Mouse (Mus musculus) heart, postnatal 10 days (tissue): ENCODE measurements around the gene Epop. TPM values are rescaled to one million over a fixed set of nuclear protein-coding genes. Genes with fewer than 3 reads are reported as not detected.
"Not testable (repeated sequence)": the region's sequence is repeated elsewhere in the genome, so short reads cannot be mapped to it uniquely, and the experiment has no call there.

Source experiments
- DNase-seq, 2 experiments: peaks; one replicate each; pipeline ENCODE4 v3.0.0; 2021
- intact Hi-C: fragments of 180-260 bp; cut with DNase I; formaldehyde crosslinking; loops from one replicate; pipeline ENCODE4 v1.15.1; 2025
- total RNA-seq, 2 experiments: library from RNA; stranded (reverse); gene quantifications; 2 replicates each; pipeline ENCODE4 v1.2.3; 2021

Epop gene
- total RNA-seq, 2 experiments from 2014 or later, result 0.57 to 1.0 TPM

DNA sequence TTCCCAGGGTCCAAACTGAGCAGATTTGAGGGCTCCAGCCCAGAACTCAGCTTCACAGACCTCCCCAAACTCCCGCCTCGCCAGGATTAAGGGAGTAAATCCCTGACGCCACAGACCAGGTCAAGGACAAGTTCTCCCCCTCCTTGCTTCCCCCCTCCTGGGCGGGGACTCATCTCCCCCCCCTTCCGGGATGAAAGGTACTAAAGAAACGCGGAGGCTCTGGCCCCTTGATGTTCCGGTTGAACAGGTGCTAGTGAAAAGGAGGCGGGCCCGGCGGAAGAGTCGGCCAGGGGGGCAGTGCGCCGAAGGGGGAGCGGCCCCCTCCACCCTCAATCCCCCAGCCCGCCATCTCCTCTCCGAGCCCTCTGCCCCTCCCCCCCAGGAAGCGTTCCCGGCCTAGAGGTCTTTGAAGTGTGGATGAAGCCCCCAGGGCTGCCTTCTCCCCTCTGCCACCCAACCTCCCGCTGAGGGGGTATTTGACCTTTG is 32.2 kb upstream of the Epop start:
- intact Hi-C loops, result loop anchor here (5.0 kb wide), 1 partner anchor 36 kb away; no protein-coding TSS in a partner anchor
- peak; percentile 66 to 71 for DNase-seq

DNA sequence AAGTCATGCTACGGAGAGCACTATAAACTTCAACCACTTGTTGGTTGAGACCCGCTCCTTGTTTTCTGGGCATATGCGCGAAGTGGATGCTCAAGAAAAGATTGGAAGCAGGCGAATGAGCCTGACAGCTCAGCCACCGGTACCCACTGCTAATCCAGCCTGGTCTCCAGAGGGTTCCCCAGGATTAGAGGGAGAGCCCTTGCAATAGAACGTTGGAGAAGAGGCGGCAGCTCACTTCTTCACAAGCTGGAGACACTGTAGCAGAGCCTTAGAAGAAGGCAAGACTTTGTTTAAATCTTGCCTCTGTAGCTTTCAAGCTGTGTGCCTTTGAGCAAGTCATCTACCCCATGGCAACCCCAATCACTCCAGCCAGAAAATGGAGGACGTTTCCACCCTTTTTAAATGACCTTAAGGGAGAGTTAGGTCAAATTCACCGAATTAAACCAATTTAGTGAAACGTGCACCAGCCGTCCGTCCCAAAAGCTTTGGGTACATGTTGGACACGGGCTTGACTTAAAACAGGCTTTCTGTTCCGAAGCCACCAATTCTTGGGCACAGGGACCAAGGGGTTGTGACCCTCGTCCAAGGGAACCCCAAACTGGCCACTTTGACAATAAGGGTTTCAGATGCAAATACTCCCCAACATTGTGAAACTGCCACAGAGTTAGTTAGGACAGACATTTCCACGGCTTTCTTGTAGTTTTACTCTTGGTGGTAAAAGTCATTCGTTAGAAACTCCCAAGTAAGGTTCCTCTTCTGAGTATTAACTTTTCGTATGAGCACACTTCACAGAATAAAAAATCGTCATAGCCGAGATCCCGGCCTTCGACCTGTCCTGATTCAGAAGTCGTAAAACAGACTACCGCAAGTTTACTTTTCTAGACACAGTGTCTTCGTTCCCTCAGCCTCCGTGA is 31.5 kb upstream of the Epop start:
- DNase-seq, result no peak
- intact Hi-C loops, result loop anchor here (5.0 kb wide), 1 partner anchor 36 kb away; no protein-coding TSS in a partner anchor

DNA sequence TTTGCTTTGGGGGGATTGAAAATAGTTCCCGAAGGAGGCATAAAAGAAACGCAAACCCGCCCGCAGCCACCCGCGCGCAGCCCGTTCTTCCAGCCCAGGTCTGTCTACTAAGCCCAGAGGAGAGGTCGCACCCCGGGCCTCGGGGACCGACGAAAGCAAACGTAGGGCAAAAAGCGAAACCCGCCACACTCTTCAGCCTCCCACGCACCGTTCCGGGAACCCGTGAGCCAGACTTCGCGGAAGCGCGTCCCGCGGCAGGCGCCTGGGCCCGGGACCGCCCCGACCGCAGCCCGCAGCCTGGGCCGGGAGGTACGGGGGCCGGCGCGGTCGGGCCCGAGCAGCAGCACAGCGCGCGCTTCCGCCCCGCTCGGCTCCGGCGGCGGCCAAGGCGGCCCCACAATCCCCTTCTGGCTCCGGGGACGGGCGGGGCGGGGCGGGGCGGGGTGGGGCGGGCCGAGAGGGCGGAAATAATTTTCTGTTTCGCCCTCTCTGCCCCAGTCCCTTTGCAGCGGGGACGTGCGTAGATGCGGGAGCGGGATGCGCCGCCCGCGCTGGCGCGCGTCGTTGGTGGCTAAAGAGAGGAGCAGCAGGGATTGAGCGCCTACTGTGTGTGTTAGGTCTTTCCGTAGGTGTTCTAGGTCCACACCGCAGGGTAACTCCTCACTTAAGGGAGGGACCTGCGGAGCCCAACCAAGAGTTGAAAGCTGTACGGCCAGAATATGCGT is 30.6 kb upstream of the Epop start:
- peak; percentile 78 to 86 for DNase-seq
- intact Hi-C loops, result loop anchor here (5.0 kb wide), 1 partner anchor 37 kb away; no protein-coding TSS in a partner anchor

DNA sequence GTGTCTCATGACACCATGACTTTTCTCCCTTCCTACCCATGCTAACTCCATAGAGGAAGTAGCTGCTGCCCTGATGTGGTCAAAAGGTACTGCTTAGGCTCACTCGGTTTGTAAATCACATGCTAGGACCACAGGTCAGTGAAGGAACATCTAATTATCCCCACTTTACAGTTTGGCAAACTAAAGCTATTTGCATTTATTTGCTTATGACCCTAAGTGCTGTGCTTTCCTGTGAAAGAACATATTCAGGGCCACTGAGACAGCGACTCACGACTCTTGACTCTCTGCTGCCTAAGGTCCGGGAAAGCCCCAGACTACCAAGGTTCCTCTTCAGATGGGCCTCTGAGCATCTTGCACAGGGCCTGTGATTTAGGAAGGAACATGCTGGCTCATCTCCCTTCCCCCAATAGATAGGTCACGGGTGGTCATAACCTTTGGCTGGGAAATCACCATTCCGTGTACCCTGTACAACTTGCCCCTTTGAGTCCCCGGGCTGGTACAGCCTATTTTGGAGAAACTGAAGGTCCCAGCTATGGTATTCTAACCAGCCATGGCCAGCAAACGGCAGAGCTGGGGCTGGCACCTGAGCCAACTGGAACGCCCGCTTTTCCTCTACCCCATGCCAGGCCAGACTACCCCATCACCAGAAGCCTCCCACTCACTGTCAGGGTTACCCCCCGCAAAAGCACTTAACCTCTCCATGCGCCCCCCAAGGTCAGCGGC is 29.9 kb upstream of the Epop start:
- intact Hi-C loops, result no loop called here

DNA sequence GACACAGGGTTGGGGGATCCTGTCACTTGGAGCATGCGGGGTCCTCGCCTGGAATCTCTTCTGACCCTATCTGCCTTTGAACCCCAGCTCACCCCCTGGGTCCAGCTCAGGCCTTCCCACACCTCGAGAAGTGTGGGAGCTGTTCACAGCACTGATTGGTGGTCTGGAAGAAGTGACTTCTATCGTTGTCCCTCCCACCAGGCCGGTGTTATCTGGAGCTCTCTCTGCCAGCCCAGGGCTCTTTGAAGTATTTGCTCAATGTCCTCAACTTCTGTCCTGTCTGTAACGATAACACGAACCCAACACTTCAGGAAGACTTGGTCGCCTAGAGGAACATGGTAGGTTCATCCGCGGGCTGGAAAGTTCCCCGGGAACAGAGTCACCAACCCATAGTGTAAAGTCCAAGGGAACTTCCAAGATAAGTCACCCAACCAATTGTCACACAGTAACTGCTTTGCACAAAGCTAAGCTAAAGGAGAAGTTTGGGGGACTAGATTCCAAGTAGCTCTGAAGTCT is 29.3 kb upstream of the Epop start:
- intact Hi-C loops, result no loop called here
- no peak for DNase-seq

More for the DNA sequence above, 29.9 kb upstream of the Epop start:
- peak; percentile 50 to 64 for DNase-seq

DNA sequence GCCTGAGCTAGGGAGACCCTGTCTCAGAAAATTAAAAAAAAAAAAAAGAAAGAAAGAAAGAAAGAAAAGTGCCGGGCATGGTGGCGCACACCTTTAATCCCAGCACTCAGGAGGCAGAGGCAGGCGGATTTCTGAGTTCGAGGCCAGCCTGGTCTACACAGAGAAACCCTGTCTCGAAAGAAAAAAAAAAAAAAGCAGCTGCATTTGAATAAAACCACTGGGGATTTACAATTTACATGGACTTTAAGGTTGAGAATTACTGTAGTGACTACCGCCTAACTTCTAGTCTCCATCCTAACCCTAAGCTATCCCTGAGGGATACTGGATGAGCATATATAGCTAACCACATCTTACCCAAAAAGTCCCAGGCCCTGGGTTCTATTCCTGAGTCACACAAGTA is 28.5 kb upstream of the Epop start:
- DNase-seq, intact Hi-C loops: not testable (repeated sequence)

DNA sequence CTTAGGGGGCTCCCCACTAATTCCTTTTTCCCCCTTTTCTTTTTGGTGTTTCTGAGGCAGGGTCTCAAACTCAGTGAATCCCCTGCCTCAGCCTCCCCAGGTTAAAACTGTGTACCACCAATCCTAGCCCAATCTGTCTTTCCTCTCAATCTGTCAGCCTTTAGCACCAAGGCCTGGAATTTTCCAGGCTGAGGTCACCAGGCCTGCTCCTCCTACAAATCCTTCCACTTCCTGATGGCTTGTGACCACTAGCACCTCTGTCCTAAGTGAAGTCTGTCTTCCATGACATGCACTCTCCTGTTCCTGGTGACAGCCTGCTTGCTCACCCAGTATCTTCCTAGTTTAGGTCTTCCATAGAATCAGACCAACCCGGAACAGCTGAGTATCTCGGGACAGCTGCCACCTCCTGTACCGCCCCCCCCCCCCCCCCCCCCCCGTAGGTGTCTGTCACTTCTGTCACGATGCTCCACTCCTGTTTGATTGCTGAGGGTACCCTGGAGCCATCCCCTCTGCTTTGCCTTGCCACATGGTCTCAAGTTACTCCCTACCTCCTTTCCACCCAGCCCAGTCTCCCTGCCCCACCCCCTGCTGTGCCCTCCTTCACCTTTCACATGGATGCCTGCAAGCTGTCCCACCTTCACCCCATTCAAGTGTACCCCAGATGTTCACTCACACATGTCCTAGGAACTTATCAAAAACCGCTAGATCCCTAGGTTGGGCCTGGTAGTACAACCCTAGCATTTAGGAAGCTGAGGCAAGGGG is 27.9 kb upstream of the Epop start:
- no peak for DNase-seq
- intact Hi-C loops, result no loop called here

DNA sequence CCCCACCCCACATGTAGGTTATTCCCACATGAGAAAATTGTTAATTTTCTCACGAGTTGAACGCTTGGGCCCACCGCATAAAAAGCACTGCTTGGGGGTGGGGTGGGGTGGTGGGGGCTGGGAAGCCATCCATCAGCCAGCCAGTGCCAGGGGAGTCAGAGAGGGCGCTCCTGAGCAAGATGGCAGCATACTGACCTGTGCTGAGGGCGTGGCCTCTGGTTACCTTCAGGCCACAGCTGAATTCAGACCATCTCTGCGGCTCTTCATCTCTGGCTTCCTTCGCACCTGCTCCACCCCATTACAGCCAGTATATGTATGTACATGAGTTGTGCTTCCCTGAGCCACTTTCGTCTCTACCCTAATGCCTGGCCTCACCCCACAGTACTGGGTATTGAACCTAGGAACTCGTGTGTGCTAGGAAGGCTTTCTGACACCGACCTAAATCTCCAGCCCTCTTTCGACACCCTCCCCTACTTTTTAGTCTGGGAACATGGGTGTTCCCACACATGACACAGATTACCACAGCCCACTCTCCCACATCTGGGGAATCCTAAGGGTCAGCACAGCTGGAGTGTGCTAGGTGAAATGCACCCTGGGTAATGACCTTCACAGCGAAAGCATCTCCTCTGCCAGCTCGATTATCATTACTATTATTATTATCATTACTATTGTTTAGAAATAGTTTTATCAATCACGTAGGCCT is 26.9 kb upstream of the Epop start:
- DNase-seq, result no peak
- intact Hi-C loops, result no loop called here

DNA sequence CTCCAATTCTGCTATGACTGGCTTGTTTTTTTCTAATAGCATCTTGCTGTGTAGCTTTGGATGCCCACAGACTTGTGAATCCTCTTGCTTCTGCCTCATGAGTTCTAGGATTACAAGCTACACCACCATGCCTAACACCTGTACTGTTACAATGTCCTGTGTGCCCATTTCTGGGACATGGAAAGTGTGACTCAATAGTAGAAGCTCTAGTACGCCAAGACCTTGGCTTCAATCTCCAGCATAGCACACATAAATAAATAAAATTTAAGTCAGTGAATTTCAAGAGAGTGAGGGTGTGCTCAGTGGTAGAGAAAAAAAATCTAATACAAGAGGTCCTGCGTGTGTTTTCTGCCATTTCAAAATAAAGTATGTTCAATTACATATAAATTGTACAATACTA is 24.7 kb upstream of the Epop start:
- intact Hi-C loops, result no loop called here
- DNase-seq, result no peak

DNA sequence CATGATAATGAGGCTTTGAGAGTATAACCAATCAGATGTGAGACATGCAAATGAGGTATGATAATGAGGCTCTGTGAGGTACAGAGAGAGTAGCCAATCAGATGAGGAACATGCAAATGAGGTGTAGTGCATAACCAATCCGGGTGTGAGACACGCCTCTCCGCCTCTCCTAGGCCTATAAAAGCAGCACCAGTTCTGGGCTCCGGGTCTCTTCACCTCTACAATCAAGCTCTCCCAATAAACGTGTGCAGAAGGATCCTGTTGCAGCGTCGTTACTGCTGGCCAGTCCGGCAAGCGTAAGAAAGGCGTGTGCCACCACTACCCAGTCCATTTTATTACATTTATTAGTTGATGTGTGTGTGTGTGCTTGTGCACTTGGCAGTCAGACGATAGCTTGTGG is 23.9 kb upstream of the Epop start:
- intact Hi-C loops, DNase-seq: not testable (repeated sequence)

DNA sequence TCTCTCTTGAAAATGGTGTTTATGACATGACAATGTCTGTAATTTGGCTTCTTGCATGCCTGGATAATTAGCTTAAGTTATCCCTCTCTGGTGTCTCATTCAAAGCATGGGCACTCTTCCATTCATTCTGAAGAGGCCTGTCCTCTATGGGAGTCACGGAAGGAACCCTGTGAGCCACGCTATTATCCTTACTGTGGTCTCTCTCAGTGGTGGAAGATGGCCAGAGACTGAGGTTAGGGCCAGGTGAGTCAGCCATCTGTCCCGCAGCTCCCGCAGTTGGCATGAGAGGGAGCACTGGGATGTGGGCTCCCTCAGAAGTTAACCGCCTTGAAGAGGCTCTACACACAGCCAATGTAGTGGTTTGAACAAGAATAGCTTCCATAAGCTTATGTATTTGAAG is 20.8 kb upstream of the Epop start:
- intact Hi-C loops, result no loop called here
- no peak for DNase-seq

DNA sequence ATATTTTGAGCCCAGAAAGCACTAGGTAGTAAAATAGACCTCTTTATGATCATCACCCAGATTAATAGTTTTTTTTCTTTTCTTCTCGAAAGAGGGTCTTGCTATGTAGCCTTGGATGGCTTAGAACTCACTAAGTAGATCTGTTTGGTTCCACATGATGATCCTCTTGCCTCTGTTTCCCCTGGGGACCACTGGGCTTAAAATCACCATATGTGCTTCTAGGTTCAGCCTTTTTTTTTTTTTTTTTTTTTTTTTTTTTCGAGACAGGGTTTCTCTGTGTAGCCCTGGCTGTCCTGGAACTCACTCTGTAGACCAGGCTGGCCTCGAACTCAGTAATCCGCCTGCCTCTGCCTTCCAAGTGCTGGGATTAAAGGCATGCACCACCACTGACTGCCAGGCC is 19.0 kb upstream of the Epop start:
- DNase-seq, intact Hi-C loops: not testable (repeated sequence)

DNA sequence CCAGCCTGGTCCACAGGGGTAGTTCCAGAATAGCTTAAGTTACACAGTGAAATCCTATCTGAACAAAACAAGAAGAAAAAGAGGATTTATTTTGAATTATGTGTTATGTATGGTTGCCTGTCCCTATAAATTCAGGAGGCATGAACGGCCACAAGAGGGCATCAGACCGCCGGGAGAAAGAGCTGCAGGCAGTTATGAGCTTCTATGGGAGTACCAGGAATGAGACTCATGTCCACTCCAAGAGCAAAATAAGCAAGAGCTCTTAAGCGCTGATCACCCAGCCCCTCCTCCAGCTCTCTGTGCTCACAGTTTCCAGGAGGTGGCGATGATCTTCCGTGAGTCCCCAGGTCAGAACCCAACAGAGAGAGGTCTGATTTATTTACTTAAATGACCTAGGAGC is 15.3 kb upstream of the Epop start:
- intact Hi-C loops, result loop anchor here (1.0 kb wide), 1 partner anchor 45 kb away; no protein-coding TSS in a partner anchor
- peak; percentile 75 to 84 for DNase-seq

DNA sequence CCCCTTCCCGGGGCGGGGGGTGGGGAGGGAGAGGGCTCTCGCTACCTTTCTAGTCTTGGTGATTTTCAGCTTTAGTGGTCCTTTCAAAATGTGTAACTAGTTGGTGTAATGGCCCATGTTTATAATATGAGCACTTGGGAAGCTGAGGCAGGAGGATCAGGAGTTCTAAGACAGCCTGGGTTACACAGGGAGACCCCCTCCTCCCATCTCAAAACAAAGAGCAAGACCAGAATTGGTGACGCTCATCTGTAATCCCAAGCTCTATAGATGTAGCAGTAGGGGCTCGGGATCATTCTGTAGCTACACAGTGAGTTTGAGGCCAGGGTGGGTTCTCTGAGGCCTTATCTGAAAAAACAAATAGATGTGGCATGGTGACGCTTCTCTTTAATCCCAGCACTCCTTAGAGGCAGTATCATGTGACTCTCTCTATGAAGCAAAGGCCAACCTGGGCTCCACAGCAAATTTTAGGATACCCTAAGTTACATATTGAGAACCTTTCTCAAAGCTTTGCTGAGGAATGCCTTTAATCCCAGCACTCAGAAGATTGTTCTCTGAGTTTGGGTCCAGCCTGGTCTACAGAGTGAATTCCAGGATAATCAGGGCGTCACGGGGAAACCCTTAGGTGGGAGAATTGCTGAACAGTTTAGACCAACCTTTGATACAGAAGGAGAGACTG is 14.0 kb upstream of the Epop start:
- no peak for DNase-seq
- intact Hi-C loops, result loop anchor here (1.0 kb wide), 1 partner anchor 47 kb away; no protein-coding TSS in a partner anchor

DNA sequence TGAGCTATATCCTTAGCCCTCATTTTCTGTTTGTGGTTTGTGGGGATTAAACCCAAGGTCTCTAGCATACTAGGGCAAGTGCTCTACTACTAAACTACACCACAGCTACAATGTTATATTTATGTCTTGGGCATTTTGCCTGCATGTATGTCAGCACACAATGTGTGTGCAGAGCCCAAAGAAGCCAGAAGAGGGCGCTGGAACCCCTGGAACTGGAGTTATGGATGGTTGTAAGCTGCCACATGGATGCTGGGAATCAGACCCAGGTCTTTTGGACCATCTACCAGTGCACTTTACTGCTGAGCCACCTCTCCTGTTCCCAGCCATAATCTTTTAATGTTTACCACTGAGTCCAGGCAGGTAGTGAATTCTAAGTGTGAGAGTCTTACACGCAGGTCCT is 13.2 kb upstream of the Epop start:
- intact Hi-C loops, result no loop called here
- DNase-seq, result no peak

DNA sequence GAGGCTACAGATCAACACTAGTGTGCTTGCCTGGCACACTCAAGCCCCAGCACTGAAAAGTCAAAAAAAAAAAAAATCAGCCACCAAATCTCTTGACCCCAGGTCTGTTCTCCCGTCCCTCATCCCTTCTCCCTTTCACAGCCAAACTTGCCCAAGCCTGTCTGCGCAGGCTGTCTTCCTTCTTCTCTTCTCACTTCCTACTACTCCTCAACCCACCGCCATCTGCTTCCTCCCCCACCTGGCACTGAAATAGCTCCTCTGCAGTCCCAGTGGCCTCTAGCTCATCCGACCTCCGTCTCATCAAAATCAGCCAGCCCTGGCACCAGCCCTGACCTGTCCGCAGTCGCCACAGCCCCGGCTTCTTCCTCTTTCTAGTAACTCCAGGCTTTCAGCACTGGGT is 12.2 kb upstream of the Epop start:
- no peak for DNase-seq
- intact Hi-C loops, result no loop called here

DNA sequence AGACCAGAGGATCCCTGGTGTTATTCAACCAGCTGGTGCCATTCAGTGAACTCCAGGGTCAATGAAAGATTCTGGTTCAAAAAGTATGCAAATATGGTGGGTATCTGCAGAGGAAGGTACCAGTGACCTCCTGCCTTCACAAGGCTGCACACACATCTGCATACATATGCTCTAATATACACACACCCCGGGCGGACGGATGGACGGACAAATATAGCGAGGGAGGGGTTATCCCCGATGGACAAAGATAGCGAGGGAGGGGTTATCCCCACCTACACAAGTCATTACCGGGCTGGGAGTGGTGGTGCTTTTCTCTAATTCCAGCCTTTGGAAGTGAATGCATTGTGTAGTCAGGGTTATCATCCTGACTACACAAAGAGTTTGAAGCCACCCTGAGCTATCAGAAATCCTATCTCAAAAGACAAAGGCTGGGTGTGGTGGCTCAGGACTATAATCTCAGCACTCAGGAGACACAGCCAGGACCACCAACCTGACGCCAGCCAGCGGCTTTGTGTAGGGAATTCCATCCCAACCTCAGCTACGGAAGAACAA is 6.0 kb upstream of the Epop start:
- DNase-seq, result no peak
- intact Hi-C loops, result no loop called here

DNA sequence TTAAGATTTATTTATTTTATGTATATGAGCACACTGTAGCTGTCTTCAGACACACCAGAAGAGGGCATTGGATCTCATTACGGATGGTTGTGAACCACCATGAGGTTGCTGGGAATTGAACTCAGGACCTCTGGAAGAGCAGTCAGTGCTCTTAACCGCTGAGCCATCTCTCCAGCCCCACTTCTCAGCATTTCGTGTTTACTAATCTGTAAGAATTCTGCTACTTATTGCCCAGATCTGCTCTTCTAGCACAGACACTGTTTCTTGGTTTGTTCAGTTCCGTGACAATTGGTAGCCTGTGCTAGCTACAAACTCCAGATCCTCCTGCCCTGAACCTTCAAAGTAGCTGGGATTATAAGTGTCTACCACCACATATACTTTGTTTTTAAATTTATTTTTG is 2.9 kb upstream of the Epop start:
- intact Hi-C loops, result loop anchor here (1.0 to 5.0 kb wide), 2 partner anchors 58 to 275 kb away; no protein-coding TSS in a partner anchor
- not testable (repeated sequence) for DNase-seq
